Mouse (Mus musculus): ENCODE data around the gene Cd180. TPM values are rescaled to one million over a fixed set of nuclear protein-coding genes. Genes with fewer than 3 reads are reported as not detected.
"Not testable (repeated sequence)": the region's sequence is repeated elsewhere in the genome, so short reads cannot be mapped to it uniquely, and the experiment has no call there.

Cd180 gene
- polyA plus RNA-seq, 1 experiment from 2014 or later = 0.24 TPM

DNA sequence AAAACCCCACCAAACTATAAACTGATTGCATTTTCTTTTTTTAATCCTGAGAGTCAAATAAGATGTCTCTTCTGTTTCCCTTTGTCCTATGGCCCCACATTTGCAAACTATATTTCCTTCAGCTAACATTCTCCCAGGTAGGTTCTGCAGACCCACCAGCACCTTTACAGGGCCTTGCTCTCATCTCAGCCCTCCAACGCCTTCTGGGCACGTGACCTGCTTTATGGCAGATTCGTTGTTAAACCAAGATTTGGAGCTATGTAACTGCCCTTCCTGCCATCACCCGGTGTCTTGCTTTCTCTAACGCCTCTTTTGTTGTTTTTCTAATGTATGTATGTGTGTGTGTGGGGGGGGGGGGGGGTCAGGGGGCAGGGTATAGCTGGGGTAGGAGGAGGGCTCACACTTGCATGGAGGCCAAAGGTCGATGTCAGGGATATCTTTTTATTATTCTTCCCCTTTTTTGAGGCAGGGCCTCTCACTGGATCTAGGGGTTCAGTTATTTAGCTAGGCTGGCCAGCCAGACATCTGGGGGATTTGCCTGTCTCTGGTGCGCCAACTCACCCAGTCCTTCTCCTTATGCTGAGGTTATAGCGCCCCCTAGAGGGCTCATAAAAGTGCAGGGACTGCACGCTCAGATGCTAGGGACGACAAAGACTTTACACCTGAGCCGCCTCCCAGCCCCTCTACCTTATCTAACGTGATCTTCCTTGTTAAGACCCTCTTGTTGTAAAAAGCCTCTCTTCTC, 28.3 kb upstream of the Cd180 start:
- 52% methylated on average over 12 of the region's 12 CpGs for WGBS
- Histone ChIP-seq H3K9me3 (replicated peaks) (no peaks in the 10 kb centered on the region), H3K36me3 (no peaks in the 10 kb centered on the region), H3K4me2 (peak overlapping the region; percentile 52), H3K4me1 (replicated peaks) (peaks cover 17% of the 10 kb centered on the region), H3K27ac (no peak overlapping the region), H3K27me3 (no peaks in the 10 kb centered on the region), H3K9ac (no peak overlapping the region), H3K4me3 (peak overlapping the region; percentile 13)
- no peak for ATAC-seq (replicated peaks; ENCODE audit: insufficient number of reproducible peaks, insufficient read depth, low FRiP score, low read depth)

DNA sequence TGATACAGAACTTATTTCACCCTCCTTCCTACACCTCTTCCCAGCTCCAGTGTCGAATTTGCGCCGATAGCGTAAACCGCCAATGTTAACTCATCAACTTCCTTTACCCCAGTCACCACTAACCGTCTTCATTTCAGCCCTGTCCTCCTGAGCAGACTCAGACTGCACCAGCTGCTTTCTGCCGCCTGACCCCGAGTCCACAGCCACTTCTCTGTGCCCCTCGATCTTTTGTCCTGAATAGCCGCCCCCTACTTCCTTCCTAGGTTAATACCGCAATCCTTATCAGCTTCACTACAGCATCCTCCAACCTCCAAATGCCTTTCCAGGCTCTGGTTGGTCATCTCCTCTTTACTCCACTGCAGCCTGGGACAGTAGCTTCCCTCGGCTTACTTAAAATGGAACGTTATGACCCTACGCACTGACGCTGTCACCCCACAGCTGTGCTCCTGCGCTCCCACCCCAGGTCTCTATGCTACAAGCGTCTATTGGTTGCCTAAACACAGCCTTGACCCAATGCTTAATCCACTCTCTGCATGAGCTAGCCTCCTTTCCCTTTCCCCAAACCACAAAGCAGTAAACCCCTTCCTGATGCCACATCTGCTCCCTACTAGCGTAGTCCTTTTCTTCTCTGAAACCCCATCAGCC, 27.6 kb upstream of the Cd180 start:
- no peaks in the 10 kb centered on the region for H3K9me3 ChIP-seq (replicated peaks)
- no peaks in the 10 kb centered on the region for H3K27me3 ChIP-seq
- H3K4me2 ChIP-seq = peak overlapping the region; percentile 52
- no peak for ATAC-seq (replicated peaks; ENCODE audit: insufficient number of reproducible peaks, insufficient read depth, low FRiP score, low read depth)
- peak overlapping the region; percentile 13 for H3K4me3 ChIP-seq
- H3K27ac ChIP-seq = no peak overlapping the region
- no peak overlapping the region for H3K9ac ChIP-seq
- peaks cover 24% of the 10 kb centered on the region for H3K4me1 ChIP-seq (replicated peaks)
- no peaks in the 10 kb centered on the region for H3K36me3 ChIP-seq
- WGBS = 43% methylated on average over 18 of the region's 18 CpGs

DNA sequence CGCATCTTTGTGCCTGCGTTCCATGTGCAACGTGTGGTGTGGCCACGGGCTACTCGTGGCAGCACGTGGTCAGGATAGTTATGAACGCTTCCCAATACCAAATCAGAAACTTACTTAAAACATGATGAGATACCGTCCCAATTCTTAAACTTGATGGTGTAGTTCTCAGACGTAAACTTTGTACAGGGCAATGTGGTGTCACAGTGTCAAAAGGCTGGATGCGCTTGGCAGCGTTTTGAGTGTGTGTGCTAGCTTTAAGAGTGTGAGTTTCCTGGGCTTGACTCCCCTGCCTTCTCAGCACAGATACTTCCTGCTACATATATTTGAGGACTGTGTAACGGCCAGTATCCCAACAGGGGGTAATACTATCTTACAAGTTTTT, 27.1 kb upstream of the Cd180 start:
- Histone ChIP-seq H3K36me3 (no peaks in the 10 kb centered on the region), H3K4me1 (replicated peaks) (peaks cover 24% of the 10 kb centered on the region), H3K9ac (no peak overlapping the region), H3K9me3 (replicated peaks) (no peaks in the 10 kb centered on the region), H3K27me3 (no peaks in the 10 kb centered on the region), H3K27ac (no peak overlapping the region), H3K4me2 (peak overlapping the region; percentile 52; the same call in 1 of the 2 replicates), H3K4me3 (no peak overlapping the region)
- 77% methylated on average over 12 of the region's 12 CpGs for WGBS
- no peak for ATAC-seq (replicated peaks; ENCODE audit: insufficient number of reproducible peaks, insufficient read depth, low FRiP score, low read depth)

DNA sequence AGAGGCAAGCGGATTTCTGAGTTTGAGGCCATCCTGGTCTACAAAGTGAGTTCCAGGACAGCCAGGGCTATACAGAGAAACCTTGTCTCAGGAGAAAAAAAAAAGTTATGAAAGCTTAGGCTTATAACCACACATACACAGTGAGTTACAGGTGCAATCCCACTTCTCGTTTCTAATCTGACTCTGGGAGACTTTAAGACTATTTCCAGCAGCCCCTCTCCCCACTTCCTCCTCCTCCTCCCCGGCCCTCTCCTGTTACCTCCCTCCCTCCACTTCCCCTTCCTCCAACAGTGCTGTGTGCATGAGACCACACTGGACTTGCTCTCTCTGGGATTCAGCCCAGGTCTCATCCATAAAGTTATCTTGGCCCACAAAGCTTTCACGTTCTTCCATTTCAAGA, 26.6 kb upstream of the Cd180 start:
- no peaks in the 10 kb centered on the region for H3K36me3 ChIP-seq
- no peaks in the 10 kb centered on the region for H3K27me3 ChIP-seq
- H3K4me1 ChIP-seq (replicated peaks) = peaks cover 24% of the 10 kb centered on the region
- no peak overlapping the region for H3K27ac ChIP-seq
- ATAC-seq (replicated peaks; ENCODE audit: insufficient number of reproducible peaks, insufficient read depth, low FRiP score, low read depth) = no peak
- WGBS = 54% methylated on average over 4 of the region's 4 CpGs
- H3K4me2 ChIP-seq = no peak overlapping the region
- no peak overlapping the region for H3K9ac ChIP-seq
- H3K9me3 ChIP-seq (replicated peaks) = no peaks in the 10 kb centered on the region
- no peak overlapping the region for H3K4me3 ChIP-seq

DNA sequence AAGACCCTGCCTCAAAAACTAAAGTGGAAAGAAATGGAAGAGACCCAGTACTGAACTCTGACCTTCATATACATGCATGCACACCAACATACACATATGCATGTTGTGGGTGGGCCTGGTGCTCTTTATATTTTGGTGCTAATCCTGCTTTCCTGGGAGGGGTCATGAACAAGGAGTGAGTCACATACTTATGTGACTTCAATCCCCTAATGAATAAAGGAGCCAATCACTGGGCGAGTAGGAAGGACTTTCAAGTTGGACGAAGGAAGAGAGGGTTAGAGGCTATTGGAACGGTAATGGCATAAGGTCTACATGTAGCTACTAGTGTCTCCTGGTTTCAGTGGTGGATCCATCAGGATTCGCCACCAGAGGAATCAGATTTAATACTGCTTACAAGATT, 26.0 kb upstream of the Cd180 start:
- no peak overlapping the region for H3K9ac ChIP-seq
- H3K36me3 ChIP-seq = no peaks in the 10 kb centered on the region
- no peaks in the 10 kb centered on the region for H3K27me3 ChIP-seq
- WGBS = 82% methylated on average over 4 of the region's 4 CpGs
- H3K4me2 ChIP-seq = no peak overlapping the region
- no peaks in the 10 kb centered on the region for H3K9me3 ChIP-seq (replicated peaks)
- no peak overlapping the region for H3K27ac ChIP-seq
- peaks cover 24% of the 10 kb centered on the region for H3K4me1 ChIP-seq (replicated peaks)
- ATAC-seq (replicated peaks; ENCODE audit: insufficient number of reproducible peaks, insufficient read depth, low FRiP score, low read depth) = no peak
- H3K4me3 ChIP-seq = no peak overlapping the region

DNA sequence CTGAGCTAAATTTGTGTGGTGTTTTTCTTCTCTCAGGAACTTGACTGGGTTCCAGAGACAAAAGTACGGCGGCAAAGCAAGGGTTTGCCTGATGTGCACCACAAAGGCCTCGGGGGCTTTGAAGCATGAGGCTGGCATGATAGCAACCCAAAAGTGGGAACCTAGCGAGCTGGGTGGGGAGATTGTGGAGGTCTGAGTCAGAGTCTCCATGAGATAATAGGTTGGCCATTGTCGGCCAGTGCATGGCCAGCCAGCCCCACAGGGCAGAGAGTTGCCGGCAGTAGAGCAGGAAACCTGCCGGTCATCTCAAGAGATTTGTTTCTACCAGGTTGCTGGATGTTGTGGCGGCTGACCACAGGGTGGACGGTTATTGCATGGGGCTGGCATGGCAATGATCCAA, 25.5 kb upstream of the Cd180 start:
- ATAC-seq (replicated peaks; ENCODE audit: insufficient number of reproducible peaks, insufficient read depth, low FRiP score, low read depth) = no peak
- H3K9me3 ChIP-seq (replicated peaks) = no peaks in the 10 kb centered on the region
- no peak overlapping the region for H3K27ac ChIP-seq
- no peak overlapping the region for H3K4me2 ChIP-seq
- no peaks in the 10 kb centered on the region for H3K36me3 ChIP-seq
- no peak overlapping the region for H3K4me3 ChIP-seq
- no peak overlapping the region for H3K9ac ChIP-seq
- peaks cover 24% of the 10 kb centered on the region for H3K4me1 ChIP-seq (replicated peaks)
- WGBS = 63% methylated on average over 9 of the region's 9 CpGs
- H3K27me3 ChIP-seq = no peaks in the 10 kb centered on the region

DNA sequence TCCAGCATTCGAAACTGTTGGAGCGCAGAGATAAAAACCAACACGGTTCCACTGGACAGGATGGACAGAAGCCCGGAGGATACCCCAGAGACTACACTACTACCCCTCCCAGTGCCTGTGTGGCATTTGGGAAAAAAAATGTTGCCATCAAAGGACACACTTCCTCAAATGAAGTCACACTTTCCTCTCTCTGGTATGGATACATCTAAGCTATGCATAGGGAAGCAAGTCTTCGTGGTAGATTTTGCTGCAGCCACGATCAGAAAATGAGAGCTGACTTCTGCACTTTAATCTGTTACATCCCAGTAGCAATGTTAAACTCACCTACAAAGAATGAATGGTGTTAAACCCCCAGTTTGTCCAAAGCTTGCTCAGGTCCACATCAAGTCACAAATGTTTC, 24.4 kb upstream of the Cd180 start:
- Histone ChIP-seq H3K4me2 (no peak overlapping the region), H3K9me3 (replicated peaks) (no peaks in the 10 kb centered on the region), H3K9ac (no peak overlapping the region), H3K4me1 (replicated peaks) (peaks cover 24% of the 10 kb centered on the region), H3K4me3 (no peak overlapping the region), H3K27ac (no peak overlapping the region), H3K36me3 (no peaks in the 10 kb centered on the region), H3K27me3 (no peaks in the 10 kb centered on the region)
- no peak for ATAC-seq (replicated peaks; ENCODE audit: insufficient number of reproducible peaks, insufficient read depth, low FRiP score, low read depth)
- 64% methylated on average over 6 of the region's 6 CpGs for whole genome bisulfite sequencing

DNA sequence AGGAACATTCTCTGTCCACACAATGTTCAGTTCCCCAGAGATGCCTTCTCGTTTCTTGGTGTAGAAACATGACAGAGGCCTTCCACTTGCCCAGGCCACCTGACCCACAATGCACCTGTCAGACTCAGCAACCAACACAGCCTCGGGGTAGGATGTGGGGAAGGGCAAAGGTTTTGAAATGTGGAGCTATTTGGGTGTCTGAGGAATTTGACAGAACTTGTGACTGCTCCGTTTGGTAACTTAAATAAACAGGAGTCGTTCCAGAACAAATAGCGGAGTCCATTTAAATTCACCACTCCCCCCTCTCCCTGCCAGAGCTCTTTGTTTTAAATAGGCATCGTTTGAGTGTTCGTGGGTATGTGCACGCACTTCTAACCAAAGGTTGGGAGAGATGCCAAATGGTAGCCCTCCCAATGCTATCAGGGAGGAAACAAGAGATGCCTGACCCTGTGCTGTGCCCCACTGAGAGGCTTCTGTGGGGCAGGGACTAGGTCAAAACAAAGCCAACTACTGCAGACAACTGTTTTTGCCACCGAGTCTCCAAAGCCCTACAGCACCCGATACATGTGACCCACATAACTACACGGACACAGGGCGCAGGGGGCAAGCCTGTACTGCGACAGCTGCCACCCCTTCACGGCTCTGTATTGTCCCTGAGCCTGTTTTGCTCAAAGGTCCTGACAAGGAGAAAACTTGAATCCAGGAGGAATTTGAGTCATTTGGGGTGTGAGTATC, 23.7 kb upstream of the Cd180 start:
- Histone ChIP-seq H3K27me3 (no peaks in the 10 kb centered on the region), H3K4me3 (no peak overlapping the region), H3K9me3 (replicated peaks) (no peaks in the 10 kb centered on the region), H3K4me1 (replicated peaks) (peaks cover 24% of the 10 kb centered on the region), H3K4me2 (0 out of 2 replicates have a peak overlapping the region, but pooled peaks have one; percentile 30), H3K36me3 (no peaks in the 10 kb centered on the region), H3K9ac (no peak overlapping the region), H3K27ac (peak overlapping the region; percentile 53)
- peak; percentile 53; the same call in 1 of the 2 replicates for ATAC-seq (replicated peaks; ENCODE audit: insufficient number of reproducible peaks, insufficient read depth, low FRiP score, low read depth)
- WGBS = 31% methylated on average over 14 of the region's 14 CpGs

DNA sequence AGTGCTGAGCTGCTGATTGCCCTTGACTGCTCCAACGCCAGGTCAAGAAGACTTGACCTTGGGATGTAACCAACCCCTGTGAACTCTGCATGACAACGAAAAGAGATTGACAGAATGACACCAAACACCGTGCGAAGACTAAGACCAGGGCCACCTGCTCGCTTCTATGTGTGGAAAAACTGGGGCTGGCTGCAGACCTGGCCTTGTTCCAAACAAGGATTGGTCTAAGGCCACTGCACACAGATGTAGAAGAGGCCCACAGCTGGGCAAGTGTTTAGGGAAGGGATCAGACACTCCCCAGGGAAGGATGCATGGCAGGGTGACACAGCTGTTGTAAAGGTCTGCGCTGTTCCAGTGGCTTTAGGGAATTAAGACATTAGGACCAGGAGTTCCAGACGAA, 22.9 kb upstream of the Cd180 start:
- WGBS = 64% methylated on average over 7 of the region's 7 CpGs
- no peak overlapping the region for H3K4me3 ChIP-seq
- H3K27me3 ChIP-seq = no peaks in the 10 kb centered on the region
- H3K4me2 ChIP-seq = no peak overlapping the region
- no peaks in the 10 kb centered on the region for H3K36me3 ChIP-seq
- no peak overlapping the region for H3K27ac ChIP-seq
- no peaks in the 10 kb centered on the region for H3K9me3 ChIP-seq (replicated peaks)
- H3K9ac ChIP-seq = no peak overlapping the region
- peaks cover 24% of the 10 kb centered on the region for H3K4me1 ChIP-seq (replicated peaks)
- no peak for ATAC-seq (replicated peaks; ENCODE audit: insufficient number of reproducible peaks, insufficient read depth, low FRiP score, low read depth)

DNA sequence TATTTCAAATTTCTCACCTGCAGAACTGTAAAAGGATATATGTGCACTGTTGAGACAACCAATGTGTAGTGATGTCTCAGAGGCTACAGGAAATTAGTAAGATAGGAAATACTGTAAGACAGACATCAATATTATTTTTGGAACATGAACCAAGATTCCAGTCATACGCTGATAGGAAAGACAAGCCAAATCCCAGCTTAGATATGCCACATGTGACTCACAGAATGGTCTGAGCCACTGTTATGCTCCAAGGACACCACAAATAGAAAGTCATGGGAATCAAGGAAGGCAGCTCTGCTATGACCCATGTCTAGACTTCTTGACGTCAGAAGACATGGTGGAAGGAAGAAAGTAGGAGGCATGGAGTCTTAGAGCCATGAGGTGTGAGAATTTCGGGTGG, 19.3 kb upstream of the Cd180 start:
- no peak for ATAC-seq (replicated peaks; ENCODE audit: insufficient number of reproducible peaks, insufficient read depth, low FRiP score, low read depth)
- H3K27me3 ChIP-seq = no peaks in the 10 kb centered on the region
- H3K27ac ChIP-seq = no peak overlapping the region
- no peak overlapping the region for H3K9ac ChIP-seq
- H3K4me3 ChIP-seq = no peak overlapping the region
- peaks cover 16% of the 10 kb centered on the region for H3K4me1 ChIP-seq (replicated peaks)
- H3K4me2 ChIP-seq = no peak overlapping the region
- H3K36me3 ChIP-seq = no peaks in the 10 kb centered on the region
- H3K9me3 ChIP-seq (replicated peaks) = no peaks in the 10 kb centered on the region
- WGBS = 64% methylated on average over 3 of the region's 3 CpGs

DNA sequence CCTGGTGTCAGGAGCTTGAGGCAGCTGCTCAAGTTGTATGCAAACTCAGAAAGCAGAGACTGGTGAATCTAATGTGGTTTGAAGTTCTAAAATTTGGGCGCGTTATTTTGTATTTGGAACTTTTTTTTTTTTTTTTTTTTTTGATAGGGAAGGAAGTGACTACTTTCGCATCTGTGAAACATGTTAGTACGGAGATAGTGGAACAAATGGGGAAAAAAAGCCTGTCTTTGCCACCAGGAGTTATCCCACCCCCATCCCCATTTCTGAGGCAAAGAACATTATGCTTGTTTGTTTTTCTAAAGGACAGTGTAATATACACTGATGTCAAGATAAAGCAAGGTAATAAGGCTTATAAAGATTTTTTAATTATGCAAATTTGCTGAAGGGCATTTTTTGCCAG, 15.8 kb upstream of the Cd180 start:
- H3K4me1 ChIP-seq (replicated peaks); H3K4me3 ChIP-seq; H3K27ac ChIP-seq; ATAC-seq (replicated peaks; ENCODE audit: insufficient number of reproducible peaks, insufficient read depth, low FRiP score, low read depth); H3K27me3 ChIP-seq; H3K9ac ChIP-seq; H3K4me2 ChIP-seq; H3K9me3 ChIP-seq (replicated peaks); H3K36me3 ChIP-seq: not testable (repeated sequence)
- 76% methylated on average over 4 of the region's 4 CpGs for WGBS

All from heart, embryonic 15.5 days (tissue).